Mouse (Mus musculus) B cell, adult 62 days (primary cell): ENCODE measurements around the gene Efcab14. TPM values are rescaled to one million over a fixed set of nuclear protein-coding genes. Genes with fewer than 3 reads are reported as not detected.

Experiments used
- total RNA-seq: library from RNA; stranded (reverse); gene quantifications from 4 replicates; pipeline ENCODE4 v1.2.4, GENCODE M21; 2023

Gene Efcab14
- total RNA-seq: 40.0 to 46.2 TPM (median 43.4 TPM) in 4 replicates

GRCm38 (mm10) chr4:115737551-115738041, at the start of gene Efcab14:
Gene Efcab14 (plus strand): TSS chr4:115737744.

GRCm38 (mm10) chr4:115780918-115781317, 43.4 kb downstream of the Efcab14 start, which contains the start of gene Tex38:
Gene Tex38 (minus strand): TSS chr4:115781018.

GRCm38 (mm10) chr4:115784769-115785510, 47.4 kb downstream of the Efcab14 start, which contains the start of gene Atpaf1:
Gene Atpaf1 (plus strand): TSS chr4:115784812.

Other genes starting within 250 kb of the Efcab14 start
- not detected in 4 replicates for gene Cyp4a14, start 241.6 kb upstream of the Efcab14 start, total RNA-seq
- not detected in 4 replicates for gene Cyp4a10, start 219.5 kb upstream of the Efcab14 start, total RNA-seq
- not detected in 4 replicates for gene Cyp4a31, start 174.1 kb upstream of the Efcab14 start, total RNA-seq
- gene Cyp4a32, start 136.8 kb upstream of the Efcab14 start, total RNA-seq: not detected in 4 replicates
- gene Cyp4b1, start 90.0 kb upstream of the Efcab14 start, total RNA-seq: not detected in 4 replicates
- 0.97 to 1.3 TPM in 2 of 4 replicates, not detected in the others for gene Tex38, start 43.3 kb downstream of the Efcab14 start, total RNA-seq
- 14.9 to 19.8 TPM (median 17.5 TPM) in 4 replicates for gene Atpaf1, start 47.1 kb downstream of the Efcab14 start, total RNA-seq
- gene Mob3c, start 90.3 kb downstream of the Efcab14 start, total RNA-seq: 13.3 to 22.7 TPM (median 15.3 TPM) in 4 replicates
- 57.5 to 69.7 TPM (median 64.2 TPM) in 4 replicates for gene Mknk1, start 101.5 kb downstream of the Efcab14 start, total RNA-seq
- 0.45 TPM in 1 of 4 replicates, not detected in the others for gene Kncn, start 146.7 kb downstream of the Efcab14 start, total RNA-seq
- not detected in 4 replicates for gene 6430628N08Rik, start 152.9 kb downstream of the Efcab14 start, total RNA-seq
- not detected in 4 replicates for gene Dmbx1, start 202.2 kb downstream of the Efcab14 start, total RNA-seq